Mouse (Mus musculus) thymus, postnatal 0 days (tissue): ENCODE data around the gene Tmem245. TPM values are rescaled to one million over a fixed set of nuclear protein-coding genes. Genes with fewer than 3 reads are reported as not detected.
"Not testable (repeated sequence)": the region's sequence is repeated elsewhere in the genome, so short reads cannot be mapped to it uniquely, and the experiment has no call there.

Experiments
- DNase-seq: peaks from one replicate; pipeline ENCODE4 v3.0.0-alpha.2; 2015; ENCODE audit warnings: low spot score
- polyA plus RNA-seq: library from polyadenylated mRNA; unstranded; fragments of >200 nt; fragmentation: Nextera tagmentation; extraction: Ambion mirVana; gene quantifications from 2 replicates; pipeline ENCODE4 v1.2.1, GENCODE M21; 2015

Gene Tmem245
- polyA plus RNA-seq, 1 experiment from 2014 or later: 6.0 TPM

- no peak for DNase-seq
Measured at GRCm38 (mm10) chr4:56930312-56930711, 16.9 kb downstream of the Tmem245 start.

- DNase-seq: no peak
Measured at GRCm38 (mm10) chr4:56926971-56927370, 20.3 kb downstream of the Tmem245 start.

DNA sequence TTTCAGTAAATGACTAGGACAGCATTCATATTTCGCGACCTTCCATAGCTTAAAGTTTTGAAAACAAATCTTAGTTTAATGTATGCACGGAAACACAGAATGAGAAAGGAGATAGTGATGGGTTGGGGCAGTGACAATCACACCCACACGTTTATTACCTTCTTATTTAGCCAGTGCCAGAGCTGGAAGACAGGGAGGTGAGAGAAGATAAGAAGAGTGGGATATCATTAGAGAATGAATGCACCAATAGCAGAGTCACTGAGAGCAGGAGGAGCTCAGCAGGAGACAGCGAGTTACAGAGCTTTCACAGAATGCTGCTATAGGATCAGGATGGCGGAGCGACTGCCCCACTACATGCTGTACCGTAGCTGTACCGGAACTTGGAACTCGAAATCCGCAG, 25.0 kb downstream of the Tmem245 start:
- no peak for DNase-seq

DNA sequence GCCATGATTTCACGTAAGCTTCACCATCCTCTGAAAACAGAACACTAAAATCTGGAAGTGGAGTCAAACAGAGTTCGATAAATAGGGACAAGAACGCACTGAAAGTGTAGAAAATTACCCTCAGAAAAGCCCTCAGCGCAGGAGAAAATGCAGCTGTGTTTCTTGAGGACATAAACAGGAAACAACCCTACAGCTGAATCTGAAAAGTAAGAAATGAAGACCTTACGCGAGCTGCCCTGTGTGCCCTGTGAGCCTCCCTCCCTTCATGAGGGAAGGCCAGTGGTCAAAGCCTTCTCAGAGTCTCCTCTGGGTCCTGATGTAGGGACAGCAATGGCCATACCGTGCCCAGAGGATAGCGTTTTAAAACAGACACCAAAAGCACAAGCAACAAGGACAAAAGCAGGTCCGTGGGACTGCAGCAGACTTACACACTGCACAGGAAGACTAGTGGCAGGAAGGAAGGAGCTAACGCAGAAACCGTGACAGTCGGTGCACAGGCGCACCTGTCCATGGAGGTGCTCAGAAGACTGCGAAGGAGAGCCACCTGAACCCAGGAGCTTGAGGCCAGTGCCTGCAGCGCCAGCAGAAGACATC, 31.4 kb downstream of the Tmem245 start:
- peak; percentile 77 for DNase-seq

GRCm38 (mm10) chr4:56914761-56915160, 32.5 kb downstream of the Tmem245 start:
- peak; percentile 21 for DNase-seq

- no peak for DNase-seq
Measured at GRCm38 (mm10) chr4:56914338-56914737, 32.9 kb downstream of the Tmem245 start.

DNA sequence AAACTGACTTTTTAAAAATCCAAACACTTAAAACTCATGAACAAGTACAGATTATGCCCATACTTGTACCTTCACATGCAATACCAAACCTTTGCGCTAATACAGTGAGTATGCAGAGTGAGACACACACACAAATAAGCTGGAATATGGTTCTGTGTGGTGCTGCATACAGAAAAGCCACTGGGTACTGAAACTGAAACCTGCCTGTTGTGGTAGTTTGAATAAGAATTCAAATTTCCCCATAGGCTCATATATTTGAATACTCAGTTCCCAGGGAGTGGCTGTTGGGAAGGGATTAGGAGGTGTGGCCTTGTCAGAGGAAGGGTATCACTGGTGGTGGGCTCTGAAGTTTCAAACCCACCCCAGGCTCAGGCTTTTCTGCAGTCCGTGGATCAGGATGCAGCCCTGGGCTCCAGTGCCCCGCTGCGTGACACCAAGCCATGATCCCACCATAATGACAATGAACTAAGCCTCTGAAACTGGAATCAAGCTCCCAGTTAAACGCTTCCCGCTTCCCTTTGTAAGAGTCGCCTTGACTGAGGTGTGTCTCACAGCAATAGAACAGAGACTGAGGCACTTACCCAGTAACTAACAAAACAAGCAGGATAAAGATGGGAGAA, 34.7 kb downstream of the Tmem245 start:
- DNase-seq: no peak

DNA sequence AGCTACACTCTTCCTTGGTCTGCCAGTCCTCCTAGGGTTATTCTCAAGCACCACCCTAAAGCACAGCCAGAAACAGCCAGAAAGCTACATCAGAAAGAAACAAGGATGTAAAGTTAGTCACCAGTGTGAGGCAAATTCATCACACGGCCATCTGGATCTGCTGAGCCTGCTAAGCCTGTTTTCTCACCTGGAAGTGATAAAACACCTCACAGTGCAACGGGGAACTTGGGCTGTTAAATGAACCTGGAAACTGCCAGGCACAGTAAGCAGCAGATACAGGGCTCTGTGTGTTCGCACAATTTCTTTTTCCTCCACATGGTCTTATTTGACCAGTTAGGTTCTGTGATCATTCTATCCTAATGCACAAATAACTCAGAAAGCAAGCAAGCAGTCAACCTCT, 37.7 kb downstream of the Tmem245 start:
- no peak for DNase-seq

DNA sequence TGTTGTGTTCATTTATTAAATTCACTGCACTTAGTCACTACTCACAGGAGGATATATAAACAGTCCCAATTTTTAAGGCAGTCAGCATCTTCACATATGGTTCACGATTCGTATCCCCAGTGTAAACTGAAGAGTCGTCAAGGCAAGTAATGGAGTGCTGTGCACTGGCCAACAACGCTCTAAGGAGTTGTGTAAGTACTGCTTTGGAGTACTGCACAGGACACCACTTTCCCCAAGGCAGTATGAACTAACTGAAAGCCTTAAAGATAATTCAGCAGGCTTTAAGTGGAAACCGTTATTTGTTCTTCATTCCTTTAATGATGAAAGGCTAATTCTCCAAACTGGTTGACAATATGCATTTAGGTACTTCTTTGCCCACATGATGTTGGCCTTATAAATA, 39.6 kb downstream of the Tmem245 start:
- DNase-seq: no peak

- DNase-seq: no peak
Measured at GRCm38 (mm10) chr4:56906926-56907325, 40.3 kb downstream of the Tmem245 start.

DNA sequence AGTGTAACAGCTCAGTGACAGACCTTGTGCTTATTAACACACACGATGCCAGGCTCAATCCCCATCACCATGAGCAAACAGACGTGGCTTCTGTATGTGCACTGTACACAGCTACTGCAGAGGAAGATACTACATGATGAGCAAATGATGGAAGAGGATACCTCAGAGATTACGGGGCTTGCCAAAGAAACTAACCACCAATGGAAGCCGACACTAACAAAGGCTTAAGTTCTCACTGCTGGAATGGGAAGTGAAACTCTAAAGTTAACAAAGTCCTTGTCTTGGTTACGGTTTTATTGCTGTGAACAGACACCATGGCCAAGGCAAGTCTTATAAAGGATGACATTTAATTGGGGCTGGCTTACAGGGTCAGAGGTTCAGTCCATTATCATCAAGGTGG, 41.7 kb downstream of the Tmem245 start:
- DNase-seq: no peak

- DNase-seq: peak; percentile 21
Measured at GRCm38 (mm10) chr4:56901671-56902070, 45.6 kb downstream of the Tmem245 start.

DNA sequence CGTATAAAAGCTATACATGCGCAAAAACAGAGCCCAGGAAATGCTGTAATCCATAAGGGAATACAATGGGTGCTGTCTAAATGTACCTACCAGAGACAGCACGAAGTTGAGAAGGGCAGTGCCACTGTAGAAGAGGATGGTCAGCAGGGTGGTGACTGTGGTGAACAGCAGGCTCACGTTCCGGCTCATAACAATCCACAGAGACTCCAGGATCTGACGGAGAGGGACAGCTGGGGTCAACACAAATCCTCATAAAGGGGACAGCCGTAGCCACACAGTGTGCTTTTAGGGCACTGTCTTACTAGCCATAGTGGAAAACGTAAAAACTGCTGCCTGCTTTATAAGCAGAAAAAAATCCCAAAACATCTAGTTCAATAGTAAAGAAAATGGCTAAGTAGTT, 48.0 kb downstream of the Tmem245 start:
- no peak for DNase-seq

DNA sequence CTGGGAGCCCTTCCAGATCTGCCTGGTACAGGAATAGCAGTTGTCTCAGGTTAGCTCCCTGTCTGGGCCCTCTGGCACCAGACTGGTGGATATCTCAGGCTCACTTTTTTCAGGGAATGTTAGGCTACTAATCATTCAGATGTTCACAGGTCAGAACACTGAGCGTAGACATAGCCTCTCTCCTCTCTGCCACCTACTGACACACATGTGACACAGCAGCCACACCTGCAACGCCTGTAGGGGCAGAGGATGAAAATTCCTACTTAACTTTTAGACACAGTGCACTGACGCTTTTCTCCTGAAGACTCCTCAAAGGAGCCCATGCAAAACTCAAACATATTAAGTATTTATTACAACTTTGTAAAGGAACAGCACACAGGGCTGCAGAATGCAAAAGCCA, 49.7 kb downstream of the Tmem245 start:
- no peak for DNase-seq

DNA sequence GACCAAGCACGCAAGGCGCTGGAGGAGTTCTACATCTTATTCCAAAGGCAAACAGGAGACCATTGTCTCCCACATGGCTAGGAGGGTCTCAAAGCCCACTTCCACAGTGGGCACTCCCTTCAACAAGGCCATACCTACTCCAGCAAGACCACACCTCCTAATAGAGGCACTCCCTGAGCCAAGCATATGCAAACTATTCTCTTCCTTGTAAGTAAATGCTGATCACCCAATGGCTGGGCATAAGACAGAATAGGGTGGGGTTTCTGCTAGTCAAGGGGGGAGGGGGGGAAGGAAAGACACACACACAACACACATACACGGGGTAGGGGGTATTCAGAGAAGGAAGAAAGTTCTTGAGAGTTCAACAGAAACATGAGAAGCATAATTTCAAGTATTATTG, 53.0 kb downstream of the Tmem245 start:
- DNase-seq: no peak

DNA sequence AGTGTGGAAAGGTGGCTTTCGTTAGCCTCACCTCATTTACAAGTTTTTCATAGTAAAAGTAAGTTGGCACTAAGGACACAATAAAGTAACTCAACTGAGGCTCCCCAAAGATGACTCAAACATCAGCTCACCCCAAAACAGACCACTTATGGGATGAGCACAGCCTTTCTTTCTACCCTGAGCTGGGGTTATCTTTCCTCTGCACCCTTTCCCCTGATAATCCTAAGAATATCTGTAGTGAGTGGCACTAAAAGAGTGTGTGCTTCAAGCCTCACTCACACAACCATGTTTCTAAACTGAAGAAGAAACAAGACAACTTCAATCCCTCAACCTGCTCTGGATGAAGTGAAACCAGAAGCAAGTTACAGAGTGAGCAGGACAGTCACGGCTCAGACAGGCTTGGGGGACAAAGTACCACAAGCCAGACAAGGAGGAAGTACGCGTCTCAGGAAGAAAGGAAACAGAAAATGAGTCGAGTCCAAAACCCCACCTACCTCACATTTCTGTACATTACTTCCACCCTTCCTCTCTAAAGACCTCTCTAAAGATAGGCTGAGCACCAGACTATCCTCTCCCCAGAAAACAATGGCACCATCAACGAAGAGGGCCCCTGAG, 54.6 kb downstream of the Tmem245 start:
- peak; percentile 17 for DNase-seq

DNA sequence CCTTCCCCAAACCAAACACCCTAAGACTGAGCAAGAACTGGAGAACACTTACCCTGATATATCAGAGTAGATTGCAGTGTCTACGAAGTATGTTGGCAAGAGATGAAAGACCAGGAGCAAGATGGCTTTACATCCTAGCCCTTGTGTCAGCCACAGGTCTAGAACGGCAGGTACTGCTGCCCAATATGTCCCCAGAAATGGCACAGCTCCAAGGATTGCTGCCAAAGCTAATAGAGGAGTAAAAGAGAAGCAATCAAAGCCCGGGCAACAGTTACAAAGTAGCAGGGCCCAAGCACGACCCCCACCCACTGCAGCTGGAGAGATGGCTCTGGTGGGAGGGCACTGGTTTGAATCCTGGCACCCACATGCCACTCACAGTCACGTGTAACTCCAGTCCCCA, 58.8 kb downstream of the Tmem245 start:
- DNase-seq: no peak

- no peak for DNase-seq
Measured at GRCm38 (mm10) chr4:56886286-56886979, 60.8 kb downstream of the Tmem245 start.

DNA sequence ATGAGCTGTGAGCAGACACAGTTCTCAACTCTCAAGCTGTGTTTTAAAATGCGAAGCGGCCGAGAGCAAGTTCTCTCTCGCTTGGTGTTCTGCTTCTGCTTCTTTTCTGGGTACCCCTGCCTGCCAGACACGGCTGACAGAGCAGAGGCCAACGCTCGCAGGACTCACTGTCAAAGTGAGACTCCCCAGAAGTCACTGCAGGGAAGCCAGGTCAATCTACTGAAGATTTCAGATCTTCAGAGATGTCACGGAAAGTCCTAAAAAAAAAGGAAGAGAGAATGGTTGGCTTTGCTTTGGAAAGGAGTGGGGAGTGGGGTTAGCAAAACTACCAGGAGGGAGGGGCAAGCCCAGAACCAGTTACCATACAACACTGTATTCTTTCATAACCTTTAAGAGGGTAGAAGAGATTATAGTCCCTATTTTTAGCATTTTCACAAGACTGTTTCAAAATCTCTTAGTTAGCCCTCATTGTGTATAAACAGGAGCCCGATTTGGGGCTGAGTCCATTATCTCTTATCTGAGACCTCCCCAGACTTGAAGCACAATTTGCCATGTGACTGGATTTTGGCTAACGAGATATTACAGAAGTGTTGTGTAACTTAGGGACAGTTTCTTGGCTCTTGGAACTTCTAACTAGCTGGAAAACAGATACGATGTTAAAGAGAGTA, 67.1 kb downstream of the Tmem245 start:
- no peak for DNase-seq

GRCm38 (mm10) chr4:56878971-56879370, 68.3 kb downstream of the Tmem245 start:
- DNase-seq: no peak

- DNase-seq: not testable (repeated sequence)
Measured at GRCm38 (mm10) chr4:56870541-56870940, 76.7 kb downstream of the Tmem245 start.

DNA sequence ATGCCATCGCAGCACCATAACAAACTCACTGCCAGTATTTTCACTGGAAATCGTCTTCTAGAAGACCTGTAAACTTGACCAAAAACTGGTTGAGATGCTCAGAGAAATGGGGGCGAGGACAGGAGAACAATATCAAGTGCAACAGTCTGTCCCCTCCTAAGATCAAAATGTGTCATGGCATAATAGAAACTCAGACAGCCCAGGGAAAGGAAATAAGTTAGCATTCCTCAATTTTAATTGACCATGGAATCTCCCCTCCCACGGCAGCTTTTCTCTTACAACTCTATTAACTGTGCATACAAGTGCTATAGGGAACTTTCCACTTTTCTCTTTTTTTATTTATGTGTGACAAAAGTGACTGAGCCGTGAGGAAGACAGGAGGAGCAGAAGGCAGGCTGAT, 79.5 kb downstream of the Tmem245 start:
- DNase-seq: no peak
